Mouse (Mus musculus) spleen, adult 12 weeks (tissue): ENCODE results near the gene Vmn1r39.
"Not testable (repeated sequence)": the region's sequence is repeated elsewhere in the genome, so short reads cannot be mapped to it uniquely, and the experiment has no call there.

Experiments
- DNase-seq: peaks from one replicate; pipeline ENCODE4 v3.0.0; 2022; ENCODE audit warnings: low spot score

Vmn1r39 gene

DNA sequence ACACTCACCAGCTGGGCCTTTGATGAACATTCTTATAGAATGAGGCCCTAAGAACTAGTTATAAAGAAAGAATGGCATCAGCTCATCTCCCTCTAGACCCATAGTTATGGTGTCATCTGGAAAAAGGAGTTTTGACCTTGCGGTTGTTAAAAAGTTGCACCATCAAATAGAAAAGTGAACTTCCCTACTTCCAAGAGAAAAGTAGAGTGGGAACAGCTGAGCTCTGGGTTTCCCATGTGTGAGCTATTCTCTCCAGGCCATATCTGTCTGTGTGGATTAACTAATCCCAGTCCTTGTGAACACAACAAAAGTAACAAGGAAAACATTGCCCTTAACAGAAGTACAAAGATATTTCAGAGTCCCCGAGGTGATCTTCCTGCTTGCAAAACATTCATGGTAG, at the start of gene Vmn1r39:
Vmn1r39 (minus strand) TSS at position 101 of the 400 bp plus-strand sequence.
- DNase-seq, result no peak

DNA sequence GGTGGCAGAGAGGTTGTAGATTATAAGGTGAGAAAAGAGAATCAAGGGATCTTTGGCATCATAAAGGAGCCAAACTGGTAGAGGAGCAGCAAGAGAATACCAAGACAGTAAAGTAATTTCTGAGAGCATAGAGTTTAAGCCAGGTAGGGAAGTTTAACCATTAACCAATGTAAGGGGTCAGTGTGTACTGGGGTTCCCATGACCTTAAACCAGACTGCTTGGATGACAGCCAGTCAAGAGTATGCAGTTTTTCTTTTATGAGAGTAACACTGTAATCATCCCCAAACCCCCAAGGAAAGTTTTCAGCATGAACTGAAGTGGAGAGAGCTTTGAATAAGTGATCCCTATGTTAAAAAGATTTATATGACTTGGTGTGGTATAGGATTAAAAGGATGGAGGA, 49.0 kb upstream of the Vmn1r39 start:
- no peak for DNase-seq

DNA sequence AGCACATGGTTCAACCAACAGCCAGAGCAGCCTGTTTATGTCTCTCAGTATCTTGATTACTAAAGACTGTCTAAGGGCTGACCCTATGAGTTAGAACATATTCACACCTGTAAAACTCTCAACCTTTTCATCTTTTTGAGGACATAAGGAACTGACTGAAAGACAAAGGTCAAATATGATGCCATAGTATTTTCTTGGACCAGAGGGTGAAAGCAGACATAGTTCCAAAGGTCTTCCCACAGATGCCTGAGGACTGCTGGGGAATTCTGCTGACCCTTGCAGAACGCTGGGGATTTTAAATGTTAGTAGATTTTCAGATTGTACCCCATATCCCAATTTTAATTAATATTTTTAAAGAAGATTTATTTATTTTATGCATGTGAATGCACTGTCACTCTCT, 47.9 kb upstream of the Vmn1r39 start:
- no peak for DNase-seq

DNA sequence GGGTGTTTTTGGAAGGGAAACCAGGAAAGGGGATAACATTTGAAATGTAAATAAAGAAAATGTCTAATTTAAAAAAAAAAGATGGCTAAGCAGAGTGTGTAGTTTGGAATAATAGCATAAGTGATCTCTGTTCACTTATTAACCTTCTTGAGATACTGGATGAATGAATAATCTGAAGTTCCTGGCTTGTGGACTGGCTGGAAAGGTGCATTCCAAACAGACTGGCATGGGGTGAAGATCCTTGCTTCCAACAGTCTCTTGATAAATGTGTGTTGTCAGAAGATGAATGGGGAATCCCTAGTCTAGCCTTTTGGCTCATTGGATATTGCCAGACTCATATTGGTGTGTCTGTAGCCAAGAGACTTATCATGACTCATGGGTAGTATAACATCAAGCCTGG, 45.8 kb upstream of the Vmn1r39 start:
- DNase-seq, result no peak

DNA sequence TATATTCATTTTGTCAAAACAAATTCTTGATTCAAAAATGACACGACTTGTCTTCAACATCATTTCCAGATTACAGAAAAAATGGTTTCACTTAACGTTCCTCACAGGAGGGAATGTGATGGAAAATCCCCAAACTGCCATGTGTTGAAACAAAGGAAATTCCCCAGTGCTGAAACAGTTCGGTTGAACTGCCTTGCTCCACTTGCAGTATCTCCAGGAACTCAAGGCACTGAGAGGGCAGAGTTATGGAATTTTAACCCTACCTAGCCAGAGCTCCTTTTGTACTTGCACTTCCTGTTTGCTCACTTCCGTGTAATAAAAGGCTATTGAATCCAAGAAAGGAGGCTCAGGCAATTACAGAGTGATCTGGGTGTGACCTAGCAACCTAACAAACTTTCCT, 38.5 kb upstream of the Vmn1r39 start:
- no peak for DNase-seq

DNA sequence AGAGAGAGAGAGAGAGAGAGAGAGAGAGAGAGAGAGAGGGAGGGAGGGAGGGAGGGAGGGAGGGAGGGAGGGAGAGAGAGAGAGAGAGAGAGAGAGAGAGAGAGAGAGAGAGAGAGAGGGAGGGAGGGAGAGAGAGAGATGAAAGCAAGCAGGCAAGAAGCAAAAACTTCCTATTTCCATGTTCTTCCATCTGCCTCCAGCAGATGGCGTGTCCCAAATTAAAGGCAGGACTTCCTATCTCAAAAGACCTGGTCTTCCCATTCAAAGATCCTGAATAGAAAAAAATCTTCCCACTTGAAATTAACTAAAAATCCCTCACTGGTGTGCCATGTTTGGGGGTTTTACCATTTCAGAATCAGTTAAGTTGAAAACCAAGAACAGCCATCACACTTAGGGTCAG, 30.2 kb upstream of the Vmn1r39 start:
- DNase-seq, result not testable (repeated sequence)

- no peak for DNase-seq
Measured at GRCm38 (mm10) chr6:66836932-66837331, 26.5 kb upstream of the Vmn1r39 start.

GRCm38 (mm10) chr6:66806311-66806710, 4.1 kb downstream of the Vmn1r39 start:
- no peak for DNase-seq

- no peak for DNase-seq
Measured at GRCm38 (mm10) chr6:66805713-66806112, 4.7 kb downstream of the Vmn1r39 start.

DNA sequence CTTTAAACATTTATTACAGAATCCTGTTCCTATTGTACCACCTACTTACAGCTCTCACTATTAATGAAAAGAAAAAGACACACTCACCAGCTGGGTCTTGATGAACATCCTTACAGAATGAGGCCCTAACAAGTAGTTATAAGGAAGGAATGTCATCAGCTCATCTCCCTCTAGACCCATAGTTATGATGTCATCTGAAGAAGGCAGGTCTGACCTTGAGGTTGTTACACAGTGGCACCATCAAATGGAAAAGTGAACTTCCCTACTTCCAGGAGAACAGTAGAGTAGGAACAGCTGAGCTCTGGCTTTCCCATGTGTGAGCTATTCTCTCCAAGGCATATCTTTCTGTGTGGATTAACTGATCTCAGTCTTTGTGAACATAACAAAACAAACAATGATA, 27.9 kb downstream of the Vmn1r39 start, which contains the start of gene Vmn1r38:
Vmn1r38 (minus strand) TSS at position 101 of the 400 bp plus-strand sequence.
- not testable (repeated sequence) for DNase-seq
